Mouse (Mus musculus): ENCODE measurements around the gene Rer1. TPM values are rescaled to one million over a fixed set of nuclear protein-coding genes. Genes with fewer than 3 reads are reported as not detected.

Gene Rer1
- polyA plus RNA-seq, 1 experiment = 37.7 TPM

GRCm38 (mm10) chr4:155050116-155050515 is 36.1 kb downstream of the Rer1 start:
- WGBS = 63% methylated on average over 7 of the region's 7 CpGs
- no peaks in the 10 kb centered on the region for H3K36me3 ChIP-seq (ENCODE audit: control insufficient read depth, insufficient read depth, low read length)
- H3K4me1 ChIP-seq (ENCODE audit: control insufficient read depth, insufficient read depth, insufficient read length) = peaks cover 2% of the 10 kb centered on the region; the same call in 1 of the 2 replicates
- DNase-seq (ENCODE audit: low read depth in 1 of 2, low spot score in 2 of 2) = peak; percentile 26 to 36
- H3K27ac ChIP-seq (ENCODE audit: insufficient read depth, low read length) = peak overlapping the region; percentile 55; the same call in 1 of the 2 replicates
- no peak for TF ChIP-seq POLR2A (IDR thresholded peaks at IDR 0.05; ENCODE audit: low read depth, low read length)
- TF ChIP-seq CTCF (IDR thresholded peaks at IDR 0.05; ENCODE audit: extremely low read depth, insufficient read depth, insufficient read length, insufficient replicate concordance) = no peak
- no peak overlapping the region for H3K4me3 ChIP-seq (ENCODE audit: extremely low read depth, insufficient read depth, insufficient read length)
- H3K27me3 ChIP-seq (ENCODE audit: control insufficient read depth, insufficient read depth, low read length) = no peaks in the 10 kb centered on the region

DNA sequence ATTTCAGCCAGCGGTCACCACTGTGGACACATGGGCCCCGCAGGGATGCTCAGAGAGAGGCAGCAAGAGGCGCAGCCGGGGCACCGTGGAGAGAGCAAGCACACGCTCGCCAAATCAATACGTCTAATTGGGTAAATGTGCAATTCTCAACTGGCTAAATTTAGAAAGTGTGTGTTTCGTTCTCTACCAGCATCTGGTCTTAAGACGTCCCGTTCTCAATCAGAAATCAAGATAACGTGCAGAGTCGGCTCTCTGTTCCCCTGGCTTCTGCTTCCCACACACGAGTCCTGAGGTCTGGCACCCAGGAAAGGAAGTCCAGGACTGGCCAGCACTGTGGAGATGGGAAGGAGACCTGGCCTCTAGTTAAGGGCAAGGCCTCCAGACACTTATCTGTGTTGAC is 39.5 kb downstream of the Rer1 start:
- Histone ChIP-seq H3K27ac (ENCODE audit: insufficient read depth, low read length) (no peak overlapping the region), H3K36me3 (ENCODE audit: control insufficient read depth, insufficient read depth, low read length) (no peaks in the 10 kb centered on the region), H3K4me1 (ENCODE audit: control insufficient read depth, insufficient read depth, insufficient read length) (peaks cover 2% of the 10 kb centered on the region; the same call in 1 of the 2 replicates), H3K27me3 (ENCODE audit: control insufficient read depth, insufficient read depth, low read length) (peaks cover 7% of the 10 kb centered on the region), H3K4me3 (ENCODE audit: extremely low read depth, insufficient read depth, insufficient read length) (no peak overlapping the region)
- WGBS = 90% methylated on average over 14 of the region's 14 CpGs
- TF ChIP-seq POLR2A (IDR thresholded peaks at IDR 0.05; ENCODE audit: low read depth, low read length) = no peak
- no peak for TF ChIP-seq CTCF (IDR thresholded peaks at IDR 0.05; ENCODE audit: extremely low read depth, insufficient read depth, insufficient read length, insufficient replicate concordance)
- no peak for DNase-seq (ENCODE audit: low read depth in 1 of 2, low spot score in 2 of 2)

- Histone ChIP-seq H3K4me3 (ENCODE audit: extremely low read depth, insufficient read depth, insufficient read length) (no peak overlapping the region), H3K27me3 (ENCODE audit: control insufficient read depth, insufficient read depth, low read length) (peaks cover 7% of the 10 kb centered on the region), H3K4me1 (ENCODE audit: control insufficient read depth, insufficient read depth, insufficient read length) (no peaks in the 10 kb centered on the region), H3K36me3 (ENCODE audit: control insufficient read depth, insufficient read depth, low read length) (no peaks in the 10 kb centered on the region), H3K27ac (ENCODE audit: insufficient read depth, low read length) (no peak overlapping the region)
- TF ChIP-seq CTCF (IDR thresholded peaks at IDR 0.05; ENCODE audit: extremely low read depth, insufficient read depth, insufficient read length, insufficient replicate concordance) (no peak), POLR2A (IDR thresholded peaks at IDR 0.05; ENCODE audit: low read depth, low read length) (no peak)
- WGBS = 8% methylated on average over 24 of the region's 25 CpGs
- DNase-seq (ENCODE audit: low read depth in 1 of 2, low spot score in 2 of 2) = no peak
Observed at GRCm38 (mm10) chr4:155043289-155043625, 42.9 kb downstream of the Rer1 start.

DNA sequence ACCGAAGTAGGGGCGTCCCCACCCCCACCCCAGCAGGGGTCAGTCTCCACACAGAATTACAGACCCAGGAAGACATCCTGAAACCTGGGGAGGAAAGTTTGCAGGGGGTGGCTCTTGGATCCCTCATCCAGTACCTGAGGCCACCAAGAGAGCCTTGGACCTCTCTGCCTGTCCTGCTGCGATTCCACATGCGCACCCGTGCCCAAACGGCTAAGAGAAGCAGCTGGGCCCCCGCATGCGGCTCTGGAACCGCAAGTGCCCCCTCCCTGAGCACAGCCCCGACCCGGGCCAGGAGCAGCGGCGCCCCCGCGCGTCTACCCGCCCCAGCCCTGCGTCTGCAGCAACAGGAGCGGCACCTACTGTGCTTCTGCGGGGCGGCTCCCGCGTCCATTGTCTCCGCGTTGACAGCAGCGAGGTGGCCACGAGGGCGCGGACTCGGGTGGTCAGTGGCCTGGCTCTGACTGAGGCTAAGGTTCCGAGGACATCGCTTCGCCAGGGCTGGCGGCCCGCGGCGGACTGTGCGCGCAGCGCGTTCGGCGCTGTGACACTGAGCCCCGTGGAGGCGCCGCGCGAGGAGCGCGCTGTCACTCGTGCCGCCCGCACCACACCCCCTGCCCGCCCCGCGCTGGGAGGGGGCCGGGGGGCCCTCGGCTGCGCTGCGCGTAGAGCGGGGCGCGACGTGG is 43.4 kb downstream of the Rer1 start:
- H3K4me3 ChIP-seq (ENCODE audit: extremely low read depth, insufficient read depth, insufficient read length) = no peak overlapping the region
- no peaks in the 10 kb centered on the region for H3K4me1 ChIP-seq (ENCODE audit: control insufficient read depth, insufficient read depth, insufficient read length)
- DNase-seq (ENCODE audit: low read depth in 1 of 2, low spot score in 2 of 2) = no peak
- H3K36me3 ChIP-seq (ENCODE audit: control insufficient read depth, insufficient read depth, low read length) = no peaks in the 10 kb centered on the region
- 6% methylated on average over 65 of the region's 65 CpGs for WGBS
- no peak for TF ChIP-seq POLR2A (IDR thresholded peaks at IDR 0.05; ENCODE audit: low read depth, low read length)
- TF ChIP-seq CTCF (IDR thresholded peaks at IDR 0.05; ENCODE audit: extremely low read depth, insufficient read depth, insufficient read length, insufficient replicate concordance) = no peak
- H3K27ac ChIP-seq (ENCODE audit: insufficient read depth, low read length) = no peak overlapping the region
- peaks cover 7% of the 10 kb centered on the region for H3K27me3 ChIP-seq (ENCODE audit: control insufficient read depth, insufficient read depth, low read length)

GRCm38 (mm10) chr4:155040696-155041095 is 45.5 kb downstream of the Rer1 start:
- Histone ChIP-seq H3K27ac (ENCODE audit: insufficient read depth, low read length) (no peak overlapping the region), H3K27me3 (ENCODE audit: control insufficient read depth, insufficient read depth, low read length) (peaks cover 7% of the 10 kb centered on the region), H3K4me3 (ENCODE audit: extremely low read depth, insufficient read depth, insufficient read length) (no peak overlapping the region), H3K4me1 (ENCODE audit: control insufficient read depth, insufficient read depth, insufficient read length) (no peaks in the 10 kb centered on the region), H3K36me3 (ENCODE audit: control insufficient read depth, insufficient read depth, low read length) (no peaks in the 10 kb centered on the region)
- DNase-seq (ENCODE audit: low read depth in 1 of 2, low spot score in 2 of 2) = no peak
- TF ChIP-seq POLR2A (IDR thresholded peaks at IDR 0.05; ENCODE audit: low read depth, low read length) (no peak), CTCF (IDR thresholded peaks at IDR 0.05; ENCODE audit: extremely low read depth, insufficient read depth, insufficient read length, insufficient replicate concordance) (no peak)
- WGBS = 68% methylated on average over 6 of the region's 6 CpGs

- no peak overlapping the region for H3K27ac ChIP-seq (ENCODE audit: insufficient read depth, low read length)
- H3K4me1 ChIP-seq (ENCODE audit: control insufficient read depth, insufficient read depth, insufficient read length) = no peaks in the 10 kb centered on the region
- no peaks in the 10 kb centered on the region for H3K36me3 ChIP-seq (ENCODE audit: control insufficient read depth, insufficient read depth, low read length)
- TF ChIP-seq CTCF (IDR thresholded peaks at IDR 0.05; ENCODE audit: extremely low read depth, insufficient read depth, insufficient read length, insufficient replicate concordance) = no peak
- DNase-seq (ENCODE audit: low read depth in 1 of 2, low spot score in 2 of 2) = no peak
- H3K27me3 ChIP-seq (ENCODE audit: control insufficient read depth, insufficient read depth, low read length) = peaks cover 7% of the 10 kb centered on the region
- 55% methylated on average over 9 of the region's 9 CpGs for WGBS
- H3K4me3 ChIP-seq (ENCODE audit: extremely low read depth, insufficient read depth, insufficient read length) = no peak overlapping the region
Observed at GRCm38 (mm10) chr4:155040197-155040596, 46.0 kb downstream of the Rer1 start.

DNA sequence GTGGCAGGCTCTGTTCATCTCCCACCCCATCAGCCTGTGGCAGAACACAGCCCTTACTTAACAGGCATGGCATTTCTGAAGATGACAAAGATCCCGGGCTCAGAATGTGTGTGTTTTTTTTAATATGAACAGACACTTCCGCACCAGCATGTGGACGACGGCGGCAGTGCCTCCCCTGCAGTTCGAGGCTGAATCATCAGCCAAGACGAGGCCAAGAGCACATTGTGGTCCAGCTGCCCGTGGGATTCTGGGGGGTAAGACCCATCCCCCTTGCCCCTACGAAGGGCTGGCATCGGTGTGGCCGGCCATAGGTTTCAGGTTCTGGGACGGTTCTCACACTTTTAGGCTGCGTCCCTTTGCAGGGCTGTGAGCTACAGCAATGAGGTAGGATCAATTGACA is 51.4 kb downstream of the Rer1 start:
- DNase-seq (ENCODE audit: low read depth in 1 of 2, low spot score in 2 of 2) = no peak
- no peak overlapping the region for H3K27ac ChIP-seq (ENCODE audit: insufficient read depth, low read length)
- 67% methylated on average over 13 of the region's 13 CpGs for WGBS
- no peak overlapping the region for H3K4me3 ChIP-seq (ENCODE audit: extremely low read depth, insufficient read depth, insufficient read length)
- TF ChIP-seq CTCF (IDR thresholded peaks at IDR 0.05; ENCODE audit: extremely low read depth, insufficient read depth, insufficient read length, insufficient replicate concordance) (no peak), POLR2A (IDR thresholded peaks at IDR 0.05; ENCODE audit: low read depth, low read length) (no peak)
- no peaks in the 10 kb centered on the region for H3K4me1 ChIP-seq (ENCODE audit: control insufficient read depth, insufficient read depth, insufficient read length)
- H3K36me3 ChIP-seq (ENCODE audit: control insufficient read depth, insufficient read depth, low read length) = no peaks in the 10 kb centered on the region
- no peaks in the 10 kb centered on the region for H3K27me3 ChIP-seq (ENCODE audit: control insufficient read depth, insufficient read depth, low read length)
